Comparison of ENCODE assay signal across 8 mouse cellular contexts in genomic region chr7:16613461-16614170, GRCm38 (mm10). TPM values are rescaled to one million over a fixed set of nuclear protein-coding genes. Genes with fewer than 3 reads are reported as not detected.
DNase-seq lines count a peak whose midpoint lies in the region; ATAC-seq lines count a peak whose summit lies in the region.

No protein-coding gene starts in this region.

- peak overlapping the region; percentile 82 for H3K4me3 ChIP-seq in hindbrain, embryonic 13.5 days

- peaks cover 59% of the 10 kb centered on the region for H3K4me1 ChIP-seq in hindbrain, embryonic 13.5 days (replicated peaks)

- no peaks in the 10 kb centered on the region for H3K9me3 ChIP-seq in hindbrain, embryonic 13.5 days

- H3K4me2 ChIP-seq in hindbrain, embryonic 13.5 days = peak overlapping the region; percentile 95

- H3K36me3 ChIP-seq in hindbrain, embryonic 13.5 days = no peaks in the 10 kb centered on the region

- H3K27ac ChIP-seq in hindbrain, embryonic 13.5 days = peak overlapping the region; percentile 100

- no peak for ATAC-seq in hindbrain, embryonic 13.5 days (ENCODE audit: low FRiP score)

- DNase-seq in layer of hippocampus, postnatal 10 days (ENCODE audit: low spot score in 2 of 2) = peak; percentile 31 to 50
- no peak for DNase-seq in layer of hippocampus, adult 11-12 months (ENCODE audit: low spot score)
- peak; percentile 33 for DNase-seq in Muller cell, postnatal 12 days (ENCODE audit: inconsistent ontology term)
- peak; percentile 31 to 41 for DNase-seq in cerebellum, postnatal 36 days
- peak; percentile 8 for DNase-seq in lung, postnatal 14 days
- DNase-seq in MN1 (ENCODE audit: low spot score) = no peak
- DNase-seq in layer of hippocampus, adult 8-10 months (ENCODE audit: low spot score in 2 of 2) = no peak

- peak overlapping the region; percentile 97 for H3K9ac ChIP-seq in hindbrain, embryonic 13.5 days

- WGBS in hindbrain, embryonic 13.5 days = 3% methylated on average over 20 of the region's 20 CpGs

- H3K27me3 ChIP-seq in hindbrain, embryonic 13.5 days = peaks cover 5% of the 10 kb centered on the region

RNA-seq across cellular contexts. Expression of gene Arhgap35, which starts 1.2 kb away (rescaled TPM):
- total RNA-seq in layer of hippocampus, postnatal 10 days (2021) = 100 to 1,000 TPM; 140 TPM
- 30.1 and 30.7 TPM in 2 replicates for polyA plus RNA-seq in hindbrain, embryonic 13.5 days (2015; fragmentation: Nextera tagmentation; extraction: Ambion mirVana)
- total RNA-seq in layer of hippocampus, adult 8-10 months (2022) = 100 to 1,000 TPM; 115 to 133 (median 122) TPM

Comparison
In these comparisons a context has a peak if more than half of its experiments do, and no peak if none do; other contexts are left out.
1. DNase-seq: peak in layer of hippocampus, postnatal 10 days (2 of 2), Muller cell, postnatal 12 days (single experiment), cerebellum, postnatal 36 days (2 of 2) and lung, postnatal 14 days (single experiment); none in layer of hippocampus, adult 11-12 months (single experiment), MN1 (single experiment) and layer of hippocampus, adult 8-10 months (0 of 2).